Mouse (Mus musculus) olfactory bulb, adult 2 months (tissue): ENCODE results near the gene Noxo1.

Experiments used
- CTCF ChIP-seq: fragments of 200-500 bp; IDR thresholded peaks from 2 replicates; pipeline ENCODE4 v1.5.1; 2012; ENCODE audit warnings: low read depth, mild to moderate bottlenecking, low read length, moderate library complexity; ENCODE audit not compliant: insufficient read depth
- POLR2A ChIP-seq: fragments of 200-500 bp; IDR thresholded peaks from 2 replicates; pipeline ENCODE4 v1.6.1; 2012; ENCODE audit warnings: mild to moderate bottlenecking, low read depth, low read length, moderate library complexity; ENCODE audit not compliant: insufficient read depth

DNA sequence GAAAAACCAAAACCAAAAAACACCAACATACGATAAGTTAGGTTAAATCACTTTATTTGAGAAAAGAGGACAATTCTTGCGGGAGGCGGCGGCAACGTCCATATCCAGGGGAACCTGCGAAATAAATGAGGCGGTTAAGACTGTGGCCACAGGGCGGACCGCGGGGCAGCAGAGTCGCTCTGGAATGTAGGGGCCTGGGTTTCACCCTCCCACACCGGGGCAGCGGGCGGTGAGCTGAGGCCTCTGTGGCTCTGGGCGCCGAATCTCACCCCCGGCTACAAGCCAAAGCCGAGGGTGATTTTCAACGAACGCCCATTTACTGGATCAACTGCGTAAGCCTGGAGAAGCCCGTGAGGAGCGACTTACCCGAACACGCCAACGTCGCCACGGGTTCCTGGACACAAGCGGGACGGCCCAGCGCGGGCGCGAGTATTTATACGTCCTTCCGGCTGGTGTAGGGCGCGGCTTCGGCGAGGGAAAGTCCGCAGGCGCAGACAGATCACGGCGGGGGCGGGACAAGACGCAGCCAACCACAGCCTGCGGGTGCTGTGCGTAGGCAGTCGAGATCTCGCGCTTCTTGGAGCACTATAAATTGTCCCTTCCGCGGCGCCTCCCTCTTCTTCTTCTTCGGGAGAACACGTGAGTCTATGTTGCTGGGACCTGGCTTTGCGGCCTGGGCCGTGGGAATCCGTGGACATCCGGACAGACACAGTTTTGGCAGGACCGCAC is 23.6 kb downstream of the Noxo1 start:
- TF ChIP-seq POLR2A (peak; percentile 94), CTCF (no peak)
